Mouse (Mus musculus) ovary, postnatal 10 days (tissue): ENCODE results near the gene Ifi209.
"Not testable (repeated sequence)": the region's sequence is repeated elsewhere in the genome, so short reads cannot be mapped to it uniquely, and the experiment has no call there.

Experiments
- DNase-seq: peaks from one replicate; pipeline ENCODE4 v3.0.0; 2022; ENCODE audit warnings: low spot score

Gene Ifi209

DNA sequence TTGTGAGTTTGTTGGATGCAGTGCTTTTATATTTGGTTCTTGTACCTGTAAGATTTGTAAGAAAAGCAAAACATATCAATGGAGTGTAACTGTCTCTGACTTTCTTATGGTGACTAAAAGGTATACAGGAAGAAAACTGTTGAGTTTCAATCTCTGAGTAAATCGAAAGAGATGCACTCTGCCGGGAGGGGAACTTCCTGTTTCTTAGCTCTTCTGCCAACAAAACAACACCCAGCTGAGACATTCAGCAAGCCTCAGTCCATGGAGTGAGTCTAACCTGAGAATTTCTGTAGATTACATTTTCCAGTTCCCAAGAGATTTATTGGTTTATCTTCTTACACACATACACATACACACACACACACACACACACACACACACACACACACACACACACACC, at the start of gene Ifi209:
TSS of gene Ifi209 (plus strand) at position 296 of the 400 bp plus-strand sequence.
- not testable (repeated sequence) for DNase-seq

DNA sequence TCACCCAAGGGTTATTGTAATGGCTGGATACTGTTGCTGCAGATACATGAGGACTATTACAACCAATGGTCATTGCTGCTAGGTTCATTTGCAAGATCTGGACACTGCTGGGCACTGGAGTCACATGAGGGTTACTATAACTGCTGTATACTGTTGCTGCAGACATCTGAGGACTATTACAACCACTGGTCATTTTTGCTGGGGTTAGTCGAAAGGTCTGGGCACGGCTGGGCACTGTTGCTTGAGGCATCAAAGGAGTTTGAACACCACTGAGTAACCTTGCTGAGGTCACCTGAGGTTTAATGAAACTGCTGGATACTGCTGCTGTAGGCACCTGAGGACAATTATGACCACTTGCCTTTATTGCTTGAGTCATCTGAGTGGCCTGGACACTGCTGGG, 41.0 kb upstream of the Ifi209 start:
- DNase-seq, result not testable (repeated sequence)

DNA sequence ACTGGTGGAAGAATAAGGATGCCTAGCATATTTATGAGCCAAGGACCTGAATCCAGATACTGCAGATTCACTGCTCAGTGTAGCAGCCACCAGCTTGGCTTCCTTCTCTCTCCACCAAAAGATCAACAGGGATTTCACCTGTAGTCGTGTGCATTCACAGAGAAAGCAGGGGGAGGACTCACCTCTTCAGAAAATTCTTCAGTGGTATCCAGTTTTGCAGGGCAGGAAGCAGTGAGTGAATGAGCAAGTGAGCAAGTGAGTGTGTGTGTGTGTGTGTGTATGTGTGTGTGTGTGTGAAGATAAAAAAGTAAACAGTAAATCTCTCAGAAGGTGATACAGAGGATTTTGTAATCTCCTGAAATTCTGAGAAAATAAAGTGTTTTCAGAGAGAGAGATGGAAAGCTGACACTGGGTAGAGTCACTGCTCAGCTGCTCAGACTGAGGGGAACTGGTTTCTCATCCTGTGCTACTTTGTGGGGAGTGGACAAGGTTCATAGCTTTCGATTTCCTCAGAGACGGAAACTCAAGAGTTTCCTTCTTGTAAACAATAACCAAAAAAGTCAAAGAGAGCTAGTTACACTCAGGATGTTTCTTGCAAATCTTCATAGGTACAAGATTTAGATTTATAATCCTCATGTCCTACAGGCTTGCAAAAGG, 31.8 kb upstream of the Ifi209 start, which contains the start of gene Ifi213:
TSS of gene Ifi213 (minus strand) at position 437 of the 657 bp plus-strand sequence.
- DNase-seq, result not testable (repeated sequence)

DNA sequence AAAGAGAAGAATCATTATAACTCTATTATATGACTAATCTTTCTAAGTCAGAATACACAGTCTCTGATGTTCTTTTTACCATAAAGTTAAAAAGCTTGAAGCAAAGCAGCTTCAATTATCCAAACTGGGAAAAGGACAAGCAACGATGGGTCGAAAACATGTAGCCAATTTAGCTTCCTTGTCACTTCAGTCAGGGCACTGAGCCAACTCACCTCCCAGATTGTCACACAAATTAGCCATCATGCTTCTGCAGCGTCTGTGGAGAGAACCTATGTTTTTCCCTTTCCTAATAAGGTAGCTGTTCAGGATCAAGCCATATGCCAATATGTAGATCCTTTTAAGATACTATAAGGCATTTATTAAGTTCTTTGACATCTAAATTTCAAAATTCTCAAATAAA, 20.4 kb upstream of the Ifi209 start:
- DNase-seq, result not testable (repeated sequence)

DNA sequence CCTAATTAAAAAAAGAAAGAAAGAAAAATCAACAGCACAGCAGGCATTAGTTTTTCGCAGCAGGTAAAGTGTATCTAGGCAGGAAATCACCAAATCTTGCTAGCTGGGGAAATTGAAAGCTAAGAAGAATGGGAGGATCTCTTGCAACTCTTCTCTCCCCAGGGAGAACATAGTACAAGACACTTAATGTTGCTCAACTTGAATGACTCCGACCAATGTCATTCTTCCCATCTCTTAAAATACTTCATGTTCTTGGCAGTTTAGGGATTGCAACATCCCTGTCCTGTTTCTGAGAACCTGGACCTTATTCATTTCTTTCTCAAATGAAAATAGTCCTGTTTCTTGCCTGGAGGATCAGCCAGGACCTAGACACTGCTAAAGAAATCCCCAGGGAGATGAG, 8.5 kb upstream of the Ifi209 start:
- not testable (repeated sequence) for DNase-seq

DNA sequence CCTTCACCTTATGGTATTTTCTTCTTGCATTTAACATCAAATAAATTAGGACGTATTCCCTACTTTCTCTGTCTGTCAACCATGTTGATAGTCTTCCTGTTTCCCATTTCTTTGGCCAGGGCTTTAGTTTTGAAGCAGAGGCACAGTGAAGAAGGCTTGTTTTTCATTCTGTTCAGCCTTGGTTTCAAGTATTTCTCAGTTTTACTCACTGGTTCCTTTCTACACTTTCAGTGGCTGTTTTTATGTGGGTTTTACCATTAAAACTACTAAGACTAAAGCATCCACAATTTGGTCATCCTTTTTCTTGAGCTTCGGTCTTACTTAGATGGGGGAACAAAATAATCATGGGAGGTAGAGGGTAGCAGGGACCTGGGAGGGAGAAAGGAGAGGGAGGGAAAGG, 6.7 kb upstream of the Ifi209 start:
- DNase-seq, result no peak

DNA sequence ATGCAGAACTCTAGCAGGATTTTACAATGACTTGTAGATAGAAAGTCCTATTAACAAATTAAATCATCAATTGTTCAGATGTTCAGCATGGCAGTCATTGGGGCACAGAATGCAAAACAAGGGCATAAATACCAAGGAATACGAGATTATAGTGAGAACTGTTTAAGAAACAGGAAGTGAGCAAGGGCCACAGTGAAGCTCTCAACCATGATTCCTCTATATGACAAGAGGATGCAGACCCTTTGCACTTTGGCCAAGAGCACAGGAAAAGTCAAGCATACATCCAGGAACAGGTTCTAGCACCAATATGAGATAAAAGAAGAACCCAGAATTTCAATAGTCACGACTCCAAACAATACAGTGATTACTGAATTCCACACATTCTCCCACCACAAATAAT, 4.0 kb upstream of the Ifi209 start:
- DNase-seq, result no peak

DNA sequence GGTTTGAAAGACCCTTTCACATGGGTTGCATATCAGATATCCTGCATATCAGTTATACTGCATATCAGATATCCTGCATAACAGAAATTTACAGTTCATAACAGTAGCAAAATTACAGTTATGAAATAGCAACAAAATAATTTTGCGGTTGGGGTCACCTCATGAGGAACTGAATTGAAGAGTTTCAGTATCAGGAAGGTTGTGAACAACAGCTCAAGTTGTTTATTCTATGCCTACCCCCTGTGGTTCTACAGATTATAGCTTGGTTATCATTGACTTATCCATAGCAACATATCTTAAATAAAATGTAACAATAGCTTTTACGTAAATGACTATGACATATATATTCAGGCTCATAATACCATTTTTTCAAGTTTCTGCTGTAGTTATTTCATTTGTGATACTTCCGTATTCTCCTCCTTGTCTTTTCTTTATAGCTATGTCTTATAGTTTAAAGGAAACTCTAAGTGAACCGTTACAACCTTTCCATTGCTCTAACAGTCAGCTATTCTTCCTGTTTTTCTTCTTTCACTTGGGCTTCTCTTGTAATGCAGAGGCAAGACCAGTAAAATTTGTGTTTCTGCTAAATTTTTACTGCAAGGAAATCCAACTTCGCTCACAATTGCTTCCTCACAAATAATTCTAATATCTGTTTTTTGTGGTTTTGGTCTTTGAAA, 3.4 kb downstream of the Ifi209 start:
- DNase-seq, result no peak

DNA sequence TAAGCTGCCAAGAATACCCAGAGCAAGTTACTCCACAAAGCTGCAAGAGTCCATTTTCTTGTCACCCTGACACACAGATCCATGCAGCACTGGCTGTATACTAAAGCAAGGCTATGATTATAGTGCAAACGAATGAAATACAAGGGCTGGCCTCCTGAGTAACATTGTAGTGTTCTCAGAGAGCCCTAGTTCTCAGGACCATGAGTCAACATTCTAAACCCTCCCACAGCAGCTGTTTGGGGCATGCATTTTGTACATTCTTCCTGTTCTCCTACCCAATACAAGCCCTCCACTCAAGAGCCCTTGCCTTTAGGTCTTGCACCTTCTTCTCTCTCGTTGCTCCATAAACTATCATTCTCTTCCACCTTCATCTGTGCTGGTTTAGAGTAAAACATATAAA, 14.7 kb downstream of the Ifi209 start:
- no peak for DNase-seq

DNA sequence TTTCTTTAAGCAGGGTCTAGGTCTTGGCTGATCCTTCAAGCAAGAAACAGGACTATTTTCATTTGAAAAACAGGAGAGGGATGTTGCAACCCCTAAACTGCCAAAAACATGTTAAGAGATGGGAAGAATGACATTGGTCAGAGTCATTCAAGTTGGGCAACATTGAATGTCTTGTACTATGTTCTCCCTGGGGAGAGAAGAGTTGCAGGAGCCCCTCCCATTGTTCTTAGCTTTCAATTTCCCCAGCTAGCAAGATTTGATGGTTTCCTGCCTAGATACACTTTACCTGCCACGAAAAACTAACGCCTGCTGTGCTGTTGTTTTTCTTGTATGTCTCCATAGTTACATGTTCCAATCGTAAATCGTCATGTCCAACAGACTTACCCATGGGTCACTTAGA, 27.3 kb downstream of the Ifi209 start:
- no peak for DNase-seq

DNA sequence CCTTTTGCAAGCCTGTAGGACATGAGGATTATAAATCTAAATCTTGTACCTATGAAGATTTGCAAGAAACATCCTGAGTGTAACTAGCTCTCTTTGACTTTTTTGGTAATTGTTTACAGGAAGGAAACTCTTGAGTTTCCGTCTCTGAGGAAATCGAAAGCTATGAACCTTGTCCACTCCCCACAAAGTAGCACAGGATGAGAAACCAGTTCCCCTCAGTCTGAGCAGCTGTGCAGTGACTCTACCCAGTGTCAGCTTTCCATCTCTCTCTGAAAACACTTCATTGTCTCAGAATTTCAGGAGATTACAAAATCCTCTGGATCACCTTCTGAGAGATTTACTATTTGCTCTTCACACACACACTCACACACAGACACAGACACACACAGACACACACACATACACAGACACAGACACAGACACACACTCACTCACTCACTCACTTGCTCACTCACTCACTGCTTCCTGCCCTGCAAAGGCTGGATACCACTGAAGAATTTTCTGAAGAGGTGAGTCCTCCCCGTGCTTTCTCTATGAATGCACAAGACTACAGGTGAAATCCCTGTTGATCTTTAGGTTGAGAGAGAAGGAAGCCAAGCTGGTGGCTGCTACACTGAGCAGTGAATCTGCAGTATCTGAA, 42.9 kb downstream of the Ifi209 start, which contains the start of gene Ifi208:
TSS of gene Ifi208 (plus strand) at position 218 of the 640 bp plus-strand sequence.
- DNase-seq, result not testable (repeated sequence)

DNA sequence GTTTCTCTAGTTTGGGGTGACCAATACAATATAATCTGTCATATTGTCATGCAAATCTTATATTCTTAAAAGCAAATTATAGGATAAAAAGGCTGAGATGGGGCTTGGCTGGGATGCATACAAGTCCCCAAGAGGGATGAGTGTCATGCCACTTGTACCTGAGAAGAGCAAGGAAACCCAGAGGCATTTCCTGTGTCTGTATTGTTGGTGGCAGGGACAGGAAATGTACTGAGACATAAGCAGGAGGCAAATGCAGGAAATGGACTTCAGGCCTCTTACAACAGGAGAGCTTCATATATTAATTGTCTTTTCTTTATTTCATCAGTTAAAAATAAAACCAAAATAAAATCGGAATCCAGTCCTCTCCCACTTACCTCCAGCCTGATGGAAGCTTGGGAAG, 47.9 kb downstream of the Ifi209 start:
- DNase-seq, result not testable (repeated sequence)

DNA sequence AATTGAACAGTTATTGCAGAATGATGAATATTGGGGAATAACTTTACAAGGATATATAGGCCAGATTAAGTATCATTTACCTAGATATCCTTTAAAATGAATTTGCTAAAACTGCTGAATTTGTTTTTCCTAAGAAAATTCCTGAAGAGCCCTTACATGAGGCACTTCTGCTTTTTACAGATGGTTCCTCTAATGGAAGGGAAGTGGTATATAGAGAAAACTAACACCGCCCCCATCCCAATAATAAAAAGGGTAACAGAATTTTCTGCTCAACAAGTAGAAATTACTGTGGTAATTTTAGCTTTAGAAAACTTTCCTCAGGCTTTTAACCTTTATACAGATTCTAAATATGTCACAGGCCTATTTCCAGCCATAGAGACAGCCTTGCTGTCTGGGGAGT, 63.6 kb downstream of the Ifi209 start:
- DNase-seq, result no peak
